Mouse (Mus musculus) gastrocnemius, postnatal 36 days (tissue): ENCODE measurements around the gene F8. TPM values are rescaled to one million over a fixed set of nuclear protein-coding genes. Genes with fewer than 3 reads are reported as not detected.
"Not testable (repeated sequence)": the region's sequence is repeated elsewhere in the genome, so short reads cannot be mapped to it uniquely, and the experiment has no call there.

ENCODE experiments used
- DNase-seq, 2 experiments: peaks; one replicate each; pipeline ENCODE4 v3.0.0; 2022
- intact Hi-C: fragments of 180-260 bp; cut with DNase I; formaldehyde crosslinking; loops from one replicate; pipeline ENCODE4 v1.15.1; 2025
- long read RNA-seq, 2 experiments: library from polyadenylated mRNA; stranded (forward); transcript quantifications; one replicate each; pipeline ENCODE4 v2.0.0; 2021
- total RNA-seq, 2 experiments: library from RNA; stranded (reverse); gene quantifications; 2 replicates each; pipeline ENCODE4 v1.2.3; 2021

Gene F8
- 1 to 10 TPM in 1 of 2 experiments, under 1 TPM in 1; 0.79 to 1.1 TPM for total RNA-seq
- long read RNA-seq, experiment 1: 0 reads
- long read RNA-seq, experiment 2: 0 reads

- intact Hi-C loops: no loop called here
Observed at GRCm38 (mm10) chrX:75382195-75382771, at the start of gene F8, which contains the start of gene Fundc2. TSS of gene F8 (minus strand) at chrX:75382615. TSS of gene Fundc2 (plus strand) at chrX:75382399.

DNA sequence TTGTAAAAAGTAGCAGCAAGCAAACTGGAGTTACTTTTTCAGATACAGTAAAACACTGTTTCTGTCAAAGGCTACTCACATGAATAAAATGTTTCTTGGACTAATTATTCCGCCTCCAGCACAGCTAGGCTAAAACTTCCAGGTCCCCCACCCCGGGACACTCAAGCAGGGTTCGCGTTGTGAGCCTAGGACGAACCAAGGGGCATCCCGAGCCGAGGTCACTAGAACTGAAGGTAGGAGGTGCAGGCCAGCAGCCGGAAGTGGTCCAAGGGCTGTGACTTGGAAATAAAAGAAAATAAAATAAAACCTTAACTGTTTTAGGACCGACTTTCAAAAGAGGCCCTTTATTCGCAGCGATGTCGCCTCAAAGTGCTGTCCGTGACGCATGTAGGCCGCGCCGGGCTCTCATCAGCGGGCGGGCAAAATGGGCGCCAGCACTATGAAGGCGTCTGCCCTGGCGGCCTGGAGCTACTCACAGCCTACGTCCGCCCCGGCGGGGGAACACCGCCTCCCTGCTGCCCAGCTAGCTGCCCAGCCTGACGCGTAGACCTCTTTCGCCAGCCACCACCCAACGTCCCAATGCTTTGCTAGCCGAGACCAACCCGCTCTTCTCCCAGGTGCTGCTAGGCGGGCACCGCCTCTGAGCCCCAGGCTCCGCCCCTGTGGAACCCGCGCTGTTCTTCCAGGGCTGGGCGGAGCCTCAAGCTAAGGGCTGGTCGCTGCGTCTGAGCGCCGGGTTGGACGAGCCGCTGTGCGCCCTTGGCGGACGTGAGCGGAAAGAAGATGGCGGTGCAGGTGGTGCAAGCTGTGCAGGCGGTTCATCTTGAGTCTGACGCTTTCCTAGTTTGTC lies 33.7 kb upstream of the F8 start, which contains the start of the genes Cmc4, Mtcp1 and Brcc3:
TSS of gene Cmc4 (minus strand) at position 649 of the 850 bp plus-strand sequence.
TSS of gene Mtcp1 (minus strand) at position 653 of the 850 bp plus-strand sequence.
TSS of gene Brcc3 (plus strand) at position 693 of the 850 bp plus-strand sequence.
- intact Hi-C loops: no loop called here
- peak; percentile 72 to 77 for DNase-seq

More at GRCm38 (mm10) chrX:75382195-75382771, at the start of gene F8, which contains the start of gene Fundc2:
- peak; percentile 49 to 61 for DNase-seq

- intact Hi-C loops: no loop called here
- DNase-seq: no peak
Observed at GRCm38 (mm10) chrX:75409711-75410110, 27.3 kb upstream of the F8 start.

DNA sequence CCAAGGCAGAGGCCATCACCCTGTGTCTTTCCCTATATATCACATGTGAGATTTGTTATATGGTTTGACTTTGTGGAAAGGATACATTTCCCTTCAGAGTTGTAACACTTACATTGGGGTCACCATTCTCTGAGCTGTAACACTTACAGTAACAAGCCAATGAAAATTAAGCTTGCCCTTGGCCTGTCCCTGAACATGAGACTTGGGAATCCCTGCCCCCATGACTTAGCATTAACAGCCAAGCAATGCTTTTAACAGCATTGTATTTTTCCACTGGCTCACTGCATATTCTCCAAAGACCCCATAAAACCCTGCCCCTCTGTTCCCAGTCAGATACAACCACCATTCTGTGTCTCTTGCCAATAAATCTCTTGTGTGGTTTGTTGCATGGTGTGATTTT lies 20.9 kb upstream of the F8 start:
- no peak for DNase-seq
- intact Hi-C loops: no loop called here

GRCm38 (mm10) chrX:75402668-75403067 lies 20.3 kb upstream of the F8 start:
- DNase-seq: no peak
- intact Hi-C loops: no loop called here

DNA sequence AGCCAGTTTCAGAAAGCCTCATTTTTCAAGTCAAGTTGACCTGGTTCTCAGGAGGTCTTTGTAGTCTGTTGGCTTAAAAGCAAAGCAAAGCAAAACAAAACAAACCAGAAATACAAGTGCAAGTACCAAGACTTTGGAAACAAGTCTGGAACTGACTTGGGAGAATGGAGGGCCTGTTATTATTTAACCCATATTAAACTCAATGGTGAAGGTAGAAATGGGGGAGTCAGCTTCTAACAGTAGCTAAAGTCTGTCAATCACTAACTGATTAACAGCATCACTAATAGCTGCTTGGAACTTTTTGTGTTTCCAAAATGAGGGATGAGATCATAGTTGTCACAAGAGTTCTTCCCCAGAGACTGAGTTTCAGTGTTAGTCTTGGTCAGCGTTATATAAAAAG lies 17.1 kb upstream of the F8 start:
- DNase-seq: no peak
- intact Hi-C loops: loop anchor here (10.0 kb wide), 1 partner anchor 55 kb away; no protein-coding TSS in a partner anchor

DNA sequence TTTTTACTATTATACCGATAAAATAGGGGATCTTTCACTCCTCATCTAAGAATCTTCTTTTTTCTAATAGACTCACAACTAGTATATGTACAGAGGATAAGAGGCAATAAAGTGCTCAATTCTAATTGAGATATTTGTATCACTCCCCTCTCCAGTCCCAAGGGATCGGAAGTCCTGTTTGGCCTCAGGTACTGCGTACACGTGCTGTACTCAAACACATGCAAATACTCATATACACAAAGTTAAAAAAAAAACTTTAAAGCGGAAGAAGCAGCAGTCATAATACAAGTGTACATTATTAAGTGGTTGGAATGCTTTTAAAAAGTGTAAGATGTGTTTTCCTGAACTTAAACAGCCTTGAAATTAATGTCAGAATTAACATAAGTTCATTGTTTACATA lies 716 bp downstream of the F8 start:
- no peak for DNase-seq
- intact Hi-C loops: no loop called here

GRCm38 (mm10) chrX:75381176-75381575 lies 1.2 kb downstream of the F8 start:
- no peak for DNase-seq
- intact Hi-C loops: no loop called here

DNA sequence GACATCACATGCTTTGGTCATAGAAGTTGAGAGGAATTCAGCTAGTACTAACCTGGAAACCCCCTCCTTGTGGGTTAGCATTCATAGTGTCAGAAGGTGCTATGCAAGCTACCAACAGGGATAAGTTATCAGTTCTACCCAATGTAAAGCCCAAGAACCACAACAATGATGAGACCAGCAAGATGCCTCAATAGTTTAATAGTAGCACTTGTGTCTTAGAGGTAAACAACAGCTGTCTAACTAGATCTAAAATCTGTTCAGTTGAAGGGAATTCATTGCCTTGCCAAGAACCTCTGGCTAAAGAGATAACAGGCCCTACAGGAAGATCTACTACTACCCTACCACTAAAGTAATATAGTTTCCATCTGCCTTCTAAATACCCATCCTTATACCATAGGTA lies 5.6 kb downstream of the F8 start:
- DNase-seq: no peak
- intact Hi-C loops: no loop called here

- DNase-seq: no peak
- intact Hi-C loops: no loop called here
Observed at GRCm38 (mm10) chrX:75372666-75373425, 9.6 kb downstream of the F8 start.

DNA sequence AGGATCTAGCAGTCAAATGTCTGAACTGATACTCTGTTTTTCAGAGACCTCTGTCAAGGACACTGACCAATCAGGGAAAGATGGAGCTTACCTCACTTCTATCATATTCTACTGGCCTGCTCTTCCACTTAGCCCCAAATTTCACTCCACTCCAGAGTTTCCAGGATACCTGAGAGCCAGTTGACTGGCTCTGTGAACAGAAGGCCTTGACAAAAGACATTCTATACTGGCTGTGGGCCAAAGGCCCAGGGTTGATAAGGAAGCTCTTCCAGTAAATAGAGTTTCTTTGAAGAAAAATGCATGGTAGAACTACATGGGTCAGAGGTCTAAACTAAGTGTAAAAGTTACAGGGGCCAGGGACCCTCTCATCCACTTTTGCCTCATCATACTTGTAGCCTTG lies 12.2 kb downstream of the F8 start:
- no peak for DNase-seq
- intact Hi-C loops: no loop called here

DNA sequence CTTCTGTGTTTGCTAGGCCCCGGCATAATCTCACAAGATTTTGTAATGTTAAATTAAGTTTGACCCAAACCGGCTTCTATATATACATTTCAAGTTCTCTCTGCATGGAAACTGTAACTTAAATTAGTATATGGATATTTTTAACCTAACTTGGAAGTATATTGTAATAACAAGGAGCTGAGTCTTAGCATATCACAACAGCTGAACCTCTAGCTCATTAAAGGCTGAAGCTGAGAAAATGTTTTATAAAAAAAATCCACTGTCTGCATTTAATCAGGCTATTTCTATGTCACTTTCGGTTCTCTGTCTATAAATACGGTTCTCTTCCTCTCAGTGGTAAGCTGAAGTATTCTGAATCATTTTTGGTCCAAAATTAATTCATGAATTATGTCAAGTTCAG lies 58.9 kb downstream of the F8 start:
- DNase-seq: no peak
- intact Hi-C loops: no loop called here

GRCm38 (mm10) chrX:75271676-75272075 lies 110.7 kb downstream of the F8 start:
- intact Hi-C loops: no loop called here
- no peak for DNase-seq

DNA sequence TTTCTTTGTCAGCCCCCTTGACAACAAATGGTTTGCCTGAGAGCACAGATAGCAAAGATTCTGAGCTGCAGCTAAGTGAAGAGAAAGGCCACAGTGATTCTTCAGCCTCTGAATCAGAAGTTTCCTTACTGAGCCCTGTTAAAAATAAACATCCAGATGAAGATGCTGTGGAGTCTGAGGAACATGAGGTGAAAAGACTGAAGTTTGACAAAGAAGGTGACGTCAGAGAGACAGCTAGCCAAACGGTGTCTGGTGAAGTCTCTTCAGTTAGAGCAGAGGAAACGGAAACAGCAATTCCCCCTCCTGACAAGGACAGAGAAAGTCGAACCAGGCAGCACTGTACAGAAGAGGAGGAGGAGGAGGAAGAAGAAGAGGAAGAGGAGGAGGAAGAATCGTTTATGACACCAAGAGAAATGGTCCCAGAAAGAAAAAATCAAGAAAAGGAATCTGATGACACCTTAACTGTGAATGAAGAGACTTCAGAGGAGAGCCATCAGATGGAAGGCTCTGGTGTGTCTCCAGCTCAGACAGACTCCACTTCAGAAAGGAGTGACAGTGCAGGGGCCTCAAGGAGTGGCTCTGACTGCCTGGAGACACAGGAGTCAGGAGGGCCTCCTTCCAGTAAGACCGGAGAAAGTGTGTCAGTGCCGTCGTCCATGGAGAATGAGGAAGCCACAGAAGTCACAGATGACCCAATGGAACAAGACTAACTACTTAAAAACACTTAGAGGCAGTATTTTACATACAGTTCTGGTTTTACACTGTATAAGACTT lies 148.6 kb downstream of the F8 start:
- DNase-seq, intact Hi-C loops: not testable (repeated sequence)

- intact Hi-C loops: no loop called here
- no peak for DNase-seq
Observed at GRCm38 (mm10) chrX:75231456-75231855, 151.0 kb downstream of the F8 start.

GRCm38 (mm10) chrX:75163670-75164069 lies 218.7 kb downstream of the F8 start, which contains the start of gene Smim9:
TSS of gene Smim9 (minus strand) at chrX:75163770.
- intact Hi-C loops: no loop called here
- DNase-seq: no peak

GRCm38 (mm10) chrX:75155576-75156243 lies 226.7 kb downstream of the F8 start:
- intact Hi-C loops: no loop called here
- peak; percentile 31 to 36 for DNase-seq

DNA sequence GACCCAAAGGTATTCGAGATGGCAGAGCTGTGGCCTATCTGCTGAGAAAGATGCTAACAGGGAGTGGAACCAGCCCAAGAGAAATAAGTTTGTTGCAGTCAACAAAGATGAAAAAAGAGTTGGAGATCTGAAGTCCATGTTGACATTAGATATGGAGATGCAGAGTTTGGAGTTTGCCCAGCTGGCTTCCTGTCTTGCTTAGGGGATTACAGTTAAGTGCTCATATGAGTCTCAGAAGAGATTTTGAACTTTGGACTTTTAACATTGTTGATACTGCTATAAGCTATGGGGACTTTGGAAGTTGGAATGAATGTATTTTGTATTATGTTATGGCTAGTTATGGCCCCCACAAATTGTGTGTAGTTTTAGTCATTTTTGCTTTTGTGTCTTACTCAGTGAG lies 230.2 kb downstream of the F8 start:
- DNase-seq: no peak
- intact Hi-C loops: no loop called here

DNA sequence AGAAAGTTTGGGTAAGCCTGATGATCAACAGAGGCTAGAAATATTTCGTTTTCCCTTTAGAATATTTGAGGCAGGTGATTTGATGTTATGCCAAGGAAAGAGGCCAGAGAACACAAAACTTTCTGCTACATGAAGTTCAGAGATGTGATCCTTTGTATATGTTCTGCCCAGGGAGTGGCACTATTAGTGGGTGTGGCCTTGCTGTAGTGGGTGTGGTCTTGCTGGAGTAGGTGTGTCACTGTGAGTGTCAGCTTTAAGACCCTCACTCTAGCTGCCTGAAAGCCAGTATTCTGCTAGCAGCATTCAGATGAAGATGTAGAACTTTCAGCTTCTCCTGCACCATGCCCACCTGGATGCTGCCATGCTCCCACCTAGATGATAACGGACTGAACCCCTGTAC lies 232.1 kb downstream of the F8 start:
- DNase-seq: no peak
- intact Hi-C loops: no loop called here
